Mouse (Mus musculus): ENCODE data around the gene Pbx1.

Gene Pbx1

DNA sequence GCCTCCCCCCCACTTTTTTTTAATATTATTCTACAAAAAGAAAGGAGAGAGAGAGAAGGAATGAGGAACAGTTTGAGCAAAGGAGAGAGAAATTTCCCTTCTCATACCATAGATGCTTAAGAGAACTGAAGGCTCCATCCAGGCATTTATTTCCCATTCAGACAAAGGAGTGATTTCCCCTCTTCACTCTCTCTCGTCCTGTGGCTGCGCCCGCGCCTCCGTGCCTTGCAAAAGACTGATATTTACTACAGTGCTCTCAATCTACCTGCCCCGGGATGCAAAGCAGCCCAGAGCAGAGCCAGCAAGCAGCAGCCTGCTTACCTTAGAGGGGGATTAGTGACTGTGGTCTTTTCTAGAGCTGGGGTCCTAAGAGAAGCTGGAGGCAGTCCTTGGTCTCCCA, 131.6 kb downstream of the Pbx1 start:
- DNase-seq (ENCODE audit: extremely low spot score): no peak

DNA sequence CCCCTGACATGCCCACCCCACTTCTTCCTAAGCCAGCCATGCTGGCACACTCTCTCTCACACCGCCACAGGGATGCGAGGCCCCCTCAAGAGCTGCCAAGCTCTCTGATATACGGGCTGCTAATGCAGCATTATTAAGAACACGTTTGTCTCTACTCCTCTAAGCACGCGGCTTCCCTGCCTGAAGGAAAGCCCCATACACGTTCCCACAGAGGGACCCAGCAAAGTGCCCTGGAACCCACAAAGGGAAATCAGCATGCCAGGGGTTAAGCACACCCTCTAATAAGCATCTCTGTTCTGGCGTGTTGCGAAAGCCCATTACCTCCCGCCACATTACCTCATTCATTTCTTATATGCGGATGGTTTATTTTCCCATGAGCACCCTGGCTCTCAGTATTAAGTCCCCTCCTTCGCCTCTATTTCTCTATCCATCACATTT, 132.1 kb downstream of the Pbx1 start:
- no peak for DNase-seq (ENCODE audit: extremely low spot score)

DNA sequence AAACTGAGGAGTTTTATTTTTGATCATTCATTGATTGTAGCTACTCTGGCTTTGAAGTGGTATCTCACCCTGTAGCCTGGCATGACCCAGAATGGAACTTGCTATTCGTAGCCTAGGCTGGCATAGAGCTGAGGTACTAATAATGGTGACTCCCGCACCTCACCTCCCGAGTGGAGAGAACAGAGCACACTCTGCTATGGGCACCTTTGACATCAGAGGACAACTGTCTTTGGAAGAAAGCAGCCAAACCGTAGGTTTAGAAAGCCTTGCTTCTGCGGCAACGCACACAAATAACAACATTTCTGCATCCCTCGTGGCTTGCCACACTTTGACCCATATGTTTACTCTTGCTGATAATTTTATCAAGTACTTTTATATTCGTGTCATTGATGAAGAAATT, 132.9 kb downstream of the Pbx1 start:
- no peak for DNase-seq (ENCODE audit: extremely low spot score)

DNA sequence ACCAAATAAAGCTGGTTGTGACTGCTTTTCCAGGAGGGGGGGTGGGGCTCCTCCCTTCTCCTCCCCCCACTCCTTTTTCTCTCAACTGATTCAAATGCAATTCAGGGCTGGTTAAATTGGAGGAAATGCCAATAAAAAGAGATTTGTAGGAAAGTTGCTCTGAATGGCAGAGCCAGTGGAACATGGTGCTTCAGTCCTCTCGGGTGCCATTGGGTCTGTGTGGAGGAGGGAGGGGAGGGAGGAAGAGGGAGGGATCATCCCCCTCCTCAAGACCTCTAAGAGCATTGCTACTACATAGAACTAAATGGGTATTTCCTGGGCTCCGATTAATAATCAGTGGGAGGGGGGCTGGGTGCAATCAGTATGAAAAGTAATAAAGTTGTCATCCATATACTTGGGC, 135.8 kb downstream of the Pbx1 start:
- DNase-seq (ENCODE audit: extremely low spot score): no peak

DNA sequence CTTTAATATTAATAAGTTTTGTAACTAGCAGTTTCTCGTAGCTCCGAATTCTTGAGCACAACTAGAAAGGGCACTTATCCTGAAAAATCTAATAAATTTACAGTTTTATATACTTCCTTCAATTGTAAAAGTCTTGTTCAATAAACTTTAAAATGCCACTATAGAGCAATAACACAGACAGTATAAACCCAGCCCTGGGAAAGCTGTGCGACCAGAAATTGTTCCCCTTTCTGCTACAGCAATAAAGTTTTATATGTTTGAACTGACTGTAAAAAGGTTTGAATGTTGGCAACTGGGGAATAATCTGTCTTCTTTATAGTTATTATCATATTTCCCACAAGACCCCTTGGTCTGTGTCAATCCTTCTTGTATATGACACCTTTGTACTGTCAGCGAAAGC, 136.3 kb downstream of the Pbx1 start:
- no peak for DNase-seq (ENCODE audit: extremely low spot score)

DNA sequence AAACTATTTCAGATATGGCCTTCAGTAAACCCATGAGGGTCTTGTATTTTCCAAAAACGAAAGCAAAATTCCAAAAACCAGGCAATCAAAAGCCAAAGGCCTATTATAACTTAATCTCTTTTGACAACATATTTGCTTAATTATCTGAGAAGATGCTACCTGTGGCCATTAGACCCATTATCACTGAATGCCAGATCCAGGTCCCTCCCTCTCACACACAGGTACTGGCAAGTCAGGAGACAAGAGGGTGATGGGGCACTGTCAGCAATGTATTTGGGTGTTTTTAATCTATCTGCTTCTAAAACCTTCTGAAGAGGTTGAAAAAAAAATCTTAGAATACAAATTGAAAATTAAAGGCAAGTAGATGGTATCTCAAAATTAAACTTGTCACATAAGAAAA, 138.4 kb downstream of the Pbx1 start:
- DNase-seq (ENCODE audit: extremely low spot score): no peak

DNA sequence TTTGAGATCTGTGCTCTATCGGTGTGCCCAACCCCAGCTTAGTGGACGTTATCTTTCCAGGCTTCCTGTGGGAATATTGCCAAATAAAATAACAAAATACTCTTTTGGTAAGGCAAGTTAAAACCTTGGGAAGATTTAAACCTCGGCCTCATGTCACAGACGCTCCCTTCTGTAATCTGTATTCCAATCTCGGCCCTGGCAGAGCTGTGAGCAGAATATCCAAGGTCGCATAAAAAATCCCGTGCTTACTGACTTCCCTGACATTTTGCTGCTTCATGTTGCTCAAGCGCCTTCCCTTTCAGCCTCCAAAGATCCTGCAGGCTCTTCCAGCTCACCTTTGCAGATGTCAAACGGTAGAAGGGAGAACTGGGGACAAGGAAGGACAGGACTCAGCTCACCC, 140.0 kb downstream of the Pbx1 start:
- DNase-seq (ENCODE audit: extremely low spot score): no peak

DNA sequence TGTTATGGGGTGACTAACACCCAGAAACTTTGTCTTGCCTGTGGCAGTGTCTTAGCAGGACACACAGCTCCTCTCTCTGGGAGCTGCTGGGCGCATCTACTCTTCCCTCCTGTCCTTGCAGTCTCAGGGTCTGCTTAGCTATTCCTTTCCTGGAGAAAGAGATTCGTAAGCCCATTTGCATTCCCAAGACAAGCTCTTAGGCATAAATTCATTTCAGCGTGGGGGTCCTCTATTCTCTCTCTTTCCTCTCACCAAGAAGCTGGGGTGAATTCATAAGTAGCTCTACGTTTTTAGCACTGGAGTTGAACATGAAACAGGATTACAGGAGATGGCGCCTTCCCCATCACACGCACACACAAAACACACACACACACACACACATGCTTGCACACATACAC, 140.4 kb downstream of the Pbx1 start:
- no peak for DNase-seq (ENCODE audit: extremely low spot score)

DNA sequence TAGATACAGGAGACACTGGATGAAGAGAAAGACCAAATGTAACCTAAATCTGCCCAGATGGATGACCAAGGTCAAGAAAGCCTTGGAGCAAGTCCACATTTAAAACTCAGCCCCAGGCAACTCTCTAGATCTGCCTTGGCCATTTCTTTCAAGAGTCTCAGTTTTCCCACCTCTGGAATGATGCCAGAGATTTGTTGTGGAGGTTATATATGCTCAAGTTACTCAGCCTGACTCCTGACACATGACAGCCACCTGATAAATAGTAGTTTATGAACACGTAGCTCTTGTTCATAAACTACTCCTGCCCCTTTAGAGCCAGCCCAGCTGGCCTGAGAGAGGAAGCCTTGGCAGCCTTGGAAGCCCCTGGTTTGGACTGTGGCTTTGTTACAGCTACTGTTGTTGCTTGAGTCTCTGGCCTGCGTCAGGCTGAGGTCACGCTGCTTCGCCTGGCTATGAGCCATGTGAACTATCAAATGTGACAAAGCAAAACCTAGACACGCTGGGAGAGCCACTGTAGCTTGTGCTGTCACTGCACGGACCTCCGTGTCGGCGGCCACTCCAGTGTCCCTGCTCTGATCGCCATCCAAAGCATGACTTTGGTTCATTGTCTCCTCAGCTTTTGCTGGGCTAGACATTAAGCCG, 140.9 kb downstream of the Pbx1 start:
- DNase-seq (ENCODE audit: extremely low spot score): no peak

DNA sequence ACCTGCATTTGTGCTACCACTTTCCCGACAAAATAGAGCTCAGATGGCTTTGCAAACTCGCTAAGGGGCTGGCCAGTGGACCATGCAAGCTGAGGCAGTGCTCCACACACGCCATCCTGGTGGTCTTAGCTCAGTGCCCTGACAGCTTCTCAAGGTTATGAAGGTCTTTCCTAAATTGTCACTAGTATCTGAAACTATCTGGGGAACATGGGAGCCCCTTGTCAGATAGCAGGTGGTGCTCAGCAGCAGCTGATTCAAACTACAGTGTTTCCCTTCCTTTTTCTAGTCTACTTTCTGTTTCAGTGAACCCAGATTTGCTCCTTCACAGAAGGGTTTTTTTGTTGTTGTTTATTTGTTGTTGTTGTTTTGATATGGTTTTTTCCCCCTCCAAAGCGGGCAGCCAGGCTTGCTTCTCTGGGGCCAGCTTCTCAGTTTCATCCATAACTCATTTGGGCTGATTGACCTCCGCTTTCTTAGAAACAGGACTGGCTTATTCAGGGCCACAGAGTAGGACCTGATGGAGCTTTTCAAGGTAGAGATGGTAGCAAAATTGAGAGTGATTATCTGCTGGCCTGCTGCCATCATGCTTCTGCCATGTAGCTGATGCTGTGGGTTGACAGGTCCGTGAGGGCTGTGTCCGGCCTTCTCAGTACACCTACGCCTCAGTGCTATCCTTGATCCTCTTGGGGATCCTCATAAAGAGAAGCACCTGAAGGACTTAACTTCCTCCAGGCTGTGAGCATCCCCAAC, 141.7 kb downstream of the Pbx1 start:
- DNase-seq (ENCODE audit: extremely low spot score): no peak

DNA sequence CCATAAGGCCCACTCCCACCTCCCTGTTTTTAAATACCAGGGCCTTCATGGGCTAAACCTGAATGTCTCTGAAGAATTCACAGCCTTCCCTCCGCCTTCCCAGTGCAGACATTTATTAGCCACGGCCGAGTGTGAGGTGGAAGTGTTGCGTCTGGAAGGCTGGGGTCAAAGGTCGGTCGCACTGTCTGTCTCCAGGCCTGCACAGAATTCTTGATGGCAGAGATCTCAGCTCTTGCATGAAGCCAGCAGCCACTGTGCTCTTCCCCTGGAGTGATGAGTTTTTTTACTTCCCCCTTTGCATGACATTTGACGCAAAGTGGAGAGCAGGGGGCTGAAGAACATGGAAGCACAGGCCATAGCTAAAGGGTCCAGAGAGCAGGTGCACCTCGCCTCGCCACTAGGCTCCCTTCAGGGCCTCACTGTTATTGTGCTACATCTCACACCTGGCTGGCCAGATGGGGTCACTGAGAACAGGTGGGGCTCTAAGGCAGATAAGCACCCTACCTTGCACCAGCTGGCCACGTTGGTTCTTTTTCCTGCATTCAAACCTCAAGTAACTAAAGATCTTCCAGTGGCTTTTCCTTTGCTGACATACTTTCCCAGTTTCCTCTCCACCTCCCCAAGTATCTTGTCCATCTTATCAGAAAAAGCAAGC, 143.1 kb downstream of the Pbx1 start:
- DNase-seq (ENCODE audit: extremely low spot score): peak; percentile 44

DNA sequence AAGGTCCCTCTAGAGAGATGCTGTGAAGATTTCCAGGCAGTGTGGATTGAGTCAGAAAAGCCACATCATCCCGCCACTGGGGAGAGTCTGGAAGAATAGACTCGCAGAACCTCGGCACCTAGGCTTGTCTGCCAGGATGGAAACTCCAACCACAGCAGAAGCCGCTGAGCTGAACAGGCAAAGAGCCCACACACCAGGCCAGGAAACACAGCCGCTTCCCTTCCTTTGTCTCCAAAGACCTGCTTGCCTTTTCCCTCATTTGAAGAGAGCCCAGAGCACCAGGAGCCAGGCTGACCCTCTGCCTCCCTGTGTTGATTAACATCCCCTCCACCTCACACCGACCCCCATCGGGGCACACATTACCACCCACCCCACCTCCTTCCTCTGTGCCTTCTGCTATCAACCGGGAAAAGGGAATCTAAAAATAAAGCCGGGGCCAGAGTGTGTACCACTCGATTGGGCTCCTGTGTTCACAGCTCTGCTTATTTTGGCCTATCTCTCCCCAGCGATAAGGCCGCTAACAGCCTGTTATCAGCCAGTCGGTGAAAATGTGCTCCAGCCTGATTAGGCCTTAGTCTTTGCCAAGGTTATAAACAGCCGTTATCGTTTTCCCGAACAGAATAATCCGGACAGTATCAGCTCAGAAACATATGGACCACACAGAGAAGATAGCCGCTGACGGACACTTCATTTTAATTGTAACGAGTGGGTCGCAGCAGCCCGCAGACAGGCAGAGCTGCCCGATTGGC, 144.1 kb downstream of the Pbx1 start:
- DNase-seq (ENCODE audit: extremely low spot score): peak; percentile 51

DNA sequence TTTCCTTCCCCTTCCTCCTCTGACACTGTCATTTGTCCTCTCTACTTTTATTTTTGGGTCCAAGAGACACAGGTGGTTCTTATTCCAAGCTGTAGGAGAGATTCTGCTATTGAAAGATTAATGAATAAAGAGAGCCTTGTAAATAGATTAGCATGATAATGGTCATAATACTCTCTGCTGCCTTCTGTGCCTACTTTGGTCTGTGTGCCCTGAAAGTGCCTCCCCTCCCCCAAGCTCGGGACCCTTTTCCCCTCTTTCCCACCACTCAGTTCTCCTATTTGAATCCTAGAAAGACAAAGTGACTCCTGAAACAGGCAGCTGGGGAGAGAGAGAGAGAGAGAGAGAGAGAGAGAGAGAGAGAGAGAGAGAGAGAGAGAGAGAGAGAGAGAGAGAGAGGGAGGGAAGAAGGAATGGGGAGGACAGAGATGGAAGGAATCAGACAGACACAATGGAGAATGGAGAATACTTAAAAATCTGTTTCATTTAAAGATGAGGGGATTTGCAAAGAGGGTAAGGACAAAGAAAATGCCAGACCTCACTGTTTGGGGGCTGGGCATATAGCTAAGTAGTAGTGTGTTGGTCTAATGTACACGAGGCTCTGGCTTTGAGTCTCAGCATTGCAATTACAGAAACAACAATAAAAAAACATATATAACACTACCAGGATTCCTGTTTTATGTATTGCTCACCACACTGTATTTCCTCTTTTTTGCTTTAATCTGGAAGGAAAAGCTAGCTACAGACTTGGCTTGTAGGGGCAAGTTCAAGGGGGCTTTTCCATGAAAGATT, 145.0 kb downstream of the Pbx1 start:
- no peak for DNase-seq (ENCODE audit: extremely low spot score)

DNA sequence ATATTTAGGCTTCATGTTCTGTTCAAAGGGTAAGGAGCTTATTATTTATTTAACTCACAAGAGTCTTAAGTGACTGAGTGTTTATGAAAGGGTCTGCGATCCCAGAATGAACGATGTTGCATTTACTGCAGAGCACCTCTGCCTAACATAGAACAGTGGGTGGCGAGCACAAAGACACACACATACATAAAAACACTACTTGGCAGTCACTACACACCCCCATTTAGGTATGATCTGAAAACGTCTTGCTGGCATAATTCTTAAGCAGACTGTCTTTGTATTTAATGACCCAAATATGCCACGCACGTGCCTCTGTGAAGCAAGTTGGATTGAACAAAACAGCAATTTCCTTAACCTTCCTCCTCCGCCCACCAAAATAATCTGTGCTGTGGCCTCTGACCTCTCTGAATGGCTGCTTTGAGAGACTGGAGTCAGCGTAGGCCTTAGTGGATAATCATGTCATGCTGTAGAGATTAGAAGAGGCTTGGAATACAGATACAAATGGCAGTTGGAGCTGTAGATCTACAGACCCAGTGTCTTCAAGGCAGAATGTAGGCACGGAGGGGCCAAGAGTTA, 147.4 kb downstream of the Pbx1 start:
- peak; percentile 48 for DNase-seq (ENCODE audit: extremely low spot score)

DNA sequence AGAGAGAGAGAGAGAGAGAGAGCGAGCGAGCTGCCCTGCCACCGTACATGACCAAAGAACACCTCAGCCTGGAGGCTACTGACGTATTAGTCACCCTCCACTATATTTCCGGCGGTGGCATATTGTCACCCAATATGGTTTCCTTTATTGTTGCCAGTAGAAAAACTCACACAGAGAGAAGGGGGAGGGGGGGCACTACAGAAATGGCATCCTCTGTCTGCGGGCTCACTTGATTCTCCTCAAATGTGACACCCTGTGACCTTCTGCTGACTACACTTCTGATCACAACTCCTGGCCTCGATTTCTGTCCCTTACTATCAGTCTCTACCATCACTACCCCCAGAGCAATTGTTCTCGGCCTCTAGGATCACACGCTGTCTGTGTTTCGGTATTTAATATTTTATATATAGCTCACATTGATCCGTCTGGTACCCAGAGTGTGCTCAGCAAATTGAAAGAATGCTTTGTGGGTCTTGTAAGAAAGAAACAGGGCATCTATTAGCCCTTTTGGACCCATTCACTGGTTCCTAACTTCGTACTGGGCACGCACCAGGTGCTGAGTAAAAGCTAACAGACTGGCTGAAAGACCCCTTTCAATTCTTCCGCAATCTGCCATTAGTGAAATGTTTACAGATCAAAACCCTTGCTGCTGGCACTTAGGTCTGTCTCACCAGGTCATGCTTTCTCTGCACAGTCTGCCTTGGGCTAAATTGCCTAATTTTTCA, 148.1 kb downstream of the Pbx1 start:
- DNase-seq (ENCODE audit: extremely low spot score): no peak

DNA sequence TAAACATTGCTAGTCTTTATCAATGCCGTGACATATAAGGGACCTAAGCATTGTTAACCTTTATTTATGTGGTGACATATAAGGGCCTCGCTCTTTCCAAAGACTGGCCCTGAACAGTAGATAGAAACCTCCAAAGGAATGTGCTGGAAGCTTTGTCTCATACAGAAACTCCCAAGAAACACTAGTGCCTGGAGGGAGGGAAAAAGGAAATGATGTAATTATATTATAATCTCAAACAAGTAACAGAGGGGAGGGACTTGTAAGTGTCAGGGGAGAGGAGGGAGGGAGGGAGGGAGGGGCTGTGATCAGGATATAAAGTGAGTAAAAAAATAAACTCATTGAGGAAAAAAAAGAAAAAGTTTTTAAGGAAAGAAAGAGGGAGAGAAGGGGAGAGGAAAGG, 148.6 kb downstream of the Pbx1 start:
- DNase-seq (ENCODE audit: extremely low spot score): no peak

DNA sequence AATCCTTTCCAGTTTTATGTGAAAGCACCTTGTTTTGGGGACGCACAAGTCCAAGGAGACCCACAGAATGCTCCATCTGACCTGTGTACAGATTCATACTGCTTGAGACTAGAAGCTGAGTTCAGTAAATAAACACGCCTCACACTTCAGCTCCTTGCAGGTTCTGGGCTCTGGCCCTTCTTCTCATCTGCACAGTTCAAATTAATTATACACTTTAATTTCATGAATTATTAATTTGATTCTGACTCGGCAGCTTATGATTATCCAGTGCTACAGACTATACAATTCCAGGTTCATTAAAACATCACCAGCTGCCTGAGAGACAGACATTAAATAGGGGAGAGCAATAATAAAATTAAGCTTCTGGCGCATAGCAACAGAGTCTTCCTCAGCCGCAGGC, 156.4 kb downstream of the Pbx1 start:
- DNase-seq (ENCODE audit: extremely low spot score): no peak

DNA sequence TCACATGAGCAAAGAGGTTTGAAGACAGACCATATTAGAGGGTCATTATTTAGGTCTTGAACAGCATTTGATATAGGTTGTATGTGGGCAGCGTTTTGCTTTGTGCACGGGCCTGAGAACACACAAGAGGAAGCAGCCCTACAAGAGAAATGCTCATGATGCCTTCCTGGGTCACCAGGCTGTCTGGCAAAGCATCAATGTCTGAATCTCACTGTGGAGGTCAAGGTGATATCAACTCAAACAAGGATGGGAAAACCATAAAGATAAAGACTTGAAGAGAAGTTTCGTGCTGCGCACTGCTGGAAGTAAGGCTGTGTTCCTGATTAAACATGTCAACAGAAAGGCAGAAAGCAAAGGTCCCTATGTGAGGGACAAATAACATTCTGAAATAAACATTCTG, 157.8 kb downstream of the Pbx1 start:
- DNase-seq (ENCODE audit: extremely low spot score): no peak

DNA sequence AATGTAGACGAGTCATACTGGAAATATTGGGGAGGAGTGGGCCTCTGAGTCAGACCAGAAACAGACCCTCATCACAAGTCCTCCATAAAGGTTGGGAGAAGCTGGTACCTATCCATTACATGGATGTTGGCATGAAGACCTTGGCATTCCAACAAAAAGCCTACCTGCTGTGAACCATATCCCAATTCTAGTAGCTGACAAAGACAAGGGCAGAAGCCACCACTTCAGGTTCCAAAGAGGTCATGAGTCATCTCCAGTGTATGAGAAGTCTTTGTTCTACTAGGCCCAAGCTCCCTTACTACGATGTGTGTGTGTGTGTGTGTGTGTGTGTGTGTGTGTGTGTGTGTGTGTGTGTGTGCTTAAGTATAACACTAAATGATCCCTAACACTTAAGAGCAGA, 160.0 kb downstream of the Pbx1 start:
- no peak for DNase-seq (ENCODE audit: extremely low spot score)

DNA sequence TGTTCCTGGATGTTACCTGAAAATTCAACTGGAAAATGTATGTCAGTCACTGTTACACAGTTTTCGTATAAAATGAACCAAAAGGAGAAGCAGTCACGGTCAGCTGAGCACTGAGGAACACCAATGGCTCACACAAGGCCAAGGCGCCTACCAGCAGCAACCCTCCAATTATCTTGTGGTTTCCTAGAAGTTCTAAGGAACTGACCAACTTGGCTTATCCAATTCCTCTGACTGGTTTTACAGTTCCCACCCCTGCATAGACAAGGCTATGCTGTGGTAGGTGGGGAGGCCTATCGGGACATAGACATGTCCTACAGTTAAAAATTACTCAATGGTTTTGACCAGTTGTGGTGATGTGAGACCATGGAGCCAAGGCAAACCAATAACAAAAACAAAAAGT, 160.9 kb downstream of the Pbx1 start:
- no peak for DNase-seq (ENCODE audit: extremely low spot score)

Measured in embryo, embryonic 9.5 days (tissue).